Comparison of ENCODE assay signal across 8 mouse cellular contexts in genomic region chr15:97248296-97248695, GRCm38 (mm10). TPM values are rescaled to one million over a fixed set of nuclear protein-coding genes. Genes with fewer than 3 reads are reported as not detected.
A peak's percentile ranks its signal among the peaks of the same experiment; 100 is the strongest.
DNase-seq lines count a peak whose midpoint lies in the region; ATAC-seq and TF ChIP-seq lines count a peak whose summit lies in the region.

No protein-coding gene starts in this region.

- no peak for DNase-seq in cerebellum, adult 11 months
- no peak for DNase-seq in cerebellum, postnatal 36 days

- H3K4me3 ChIP-seq in E14TG2a.4 (replicated peaks; ENCODE audit: low read length) = peak overlapping the region; percentile 86; the same call in 1 of the 2 replicates
- H3K4me3 ChIP-seq in bone marrow, adult 2 months (replicated peaks; ENCODE audit: control insufficient read depth, low read depth, low read length) = peak overlapping the region; percentile 66
- H3K4me3 ChIP-seq in heart, embryonic 16.5 days (ENCODE audit: low read length) = peak overlapping the region; percentile 66
- H3K4me3 ChIP-seq in limb, embryonic 12.5 days (replicated peaks) = peak overlapping the region; percentile 85
- H3K4me3 ChIP-seq in midbrain, embryonic 15.5 days = peak overlapping the region; percentile 60

- no peak for TF ChIP-seq CTCF in E14TG2a.4 (conservative IDR thresholded peaks at IDR 0.05; ENCODE audit: low read length)
- no peak for TF ChIP-seq CTCF in bone marrow, adult 2 months (IDR thresholded peaks at IDR 0.05; ENCODE audit: control insufficient read depth, insufficient read depth, low read length)

- no peak for TF ChIP-seq POLR2A in bone marrow, adult 2 months (IDR thresholded peaks at IDR 0.05; ENCODE audit: borderline replicate concordance, control insufficient read depth, low read depth, low read length)

- H3K27me3 ChIP-seq in E14TG2a.4 (ENCODE audit: insufficient read depth, low read length) = peaks cover 37% of the 10 kb centered on the region
- H3K27me3 ChIP-seq in heart, embryonic 16.5 days (ENCODE audit: control insufficient read depth, insufficient read depth, low read length) = peaks cover 16% of the 10 kb centered on the region
- peaks cover 19% of the 10 kb centered on the region for H3K27me3 ChIP-seq in limb, embryonic 12.5 days
- H3K27me3 ChIP-seq in midbrain, embryonic 15.5 days (replicated peaks) = peaks cover 11% of the 10 kb centered on the region; the same call in 1 of the 2 replicates

- peak overlapping the region; percentile 72 for H3K4me2 ChIP-seq in heart, embryonic 16.5 days (ENCODE audit: low read depth, low read length)
- H3K4me2 ChIP-seq in limb, embryonic 12.5 days = peak overlapping the region; percentile 89
- peak overlapping the region; percentile 85 for H3K4me2 ChIP-seq in midbrain, embryonic 15.5 days

- no peak for ATAC-seq in heart, embryonic 16.5 days (replicated peaks; ENCODE audit: extremely low read depth, insufficient read depth, low FRiP score)
- no peak for ATAC-seq in limb, embryonic 12.5 days (ENCODE audit: insufficient number of reproducible peaks, insufficient read depth, low FRiP score, low TSS enrichment, low read depth)
- ATAC-seq in midbrain, embryonic 15.5 days (replicated peaks) = no peak
- ATAC-seq in cerebellum, adult (ENCODE audit: insufficient number of reproducible peaks, low FRiP score, low TSS enrichment) = no peak

- WGBS in bone marrow, adult 2 months = under 1% methylated on average over 8 of the region's 8 CpGs
- 24% methylated on average over 8 of the region's 8 CpGs for WGBS in heart, embryonic 16.5 days
- 48% methylated on average over 8 of the region's 8 CpGs for WGBS in limb, embryonic 12.5 days
- 50% methylated on average over 8 of the region's 8 CpGs for WGBS in midbrain, embryonic 15.5 days

- 0 out of 2 replicates have a peak, but pooled peaks cover 4% of the 10 kb centered on the region for H3K9me3 ChIP-seq in E14TG2a.4 (ENCODE audit: low read length)
- no peaks in the 10 kb centered on the region; the same call in 1 of the 2 replicates for H3K9me3 ChIP-seq in heart, embryonic 16.5 days (replicated peaks; ENCODE audit: control insufficient read depth, low read length)
- H3K9me3 ChIP-seq in limb, embryonic 12.5 days = no peaks in the 10 kb centered on the region
- H3K9me3 ChIP-seq in midbrain, embryonic 15.5 days = no peaks in the 10 kb centered on the region

- peak overlapping the region; percentile 88 for H3K9ac ChIP-seq in heart, embryonic 16.5 days (ENCODE audit: low read length)
- peak overlapping the region; percentile 91; the same call in 1 of the 2 replicates for H3K9ac ChIP-seq in limb, embryonic 12.5 days (replicated peaks)
- H3K9ac ChIP-seq in midbrain, embryonic 15.5 days = peak overlapping the region; percentile 81; the same call in 1 of the 2 replicates

- peaks cover 30% of the 10 kb centered on the region for H3K4me1 ChIP-seq in E14TG2a.4 (replicated peaks; ENCODE audit: low read depth, low read length)
- no peaks in the 10 kb centered on the region; the same call in 1 of the 2 replicates for H3K4me1 ChIP-seq in bone marrow, adult 2 months (ENCODE audit: control insufficient read depth, insufficient read depth, low read length)
- no peaks in the 10 kb centered on the region for H3K4me1 ChIP-seq in heart, embryonic 16.5 days (ENCODE audit: control insufficient read depth, insufficient read depth, low read length)
- peaks cover 8% of the 10 kb centered on the region; the same call in 1 of the 2 replicates for H3K4me1 ChIP-seq in limb, embryonic 12.5 days (replicated peaks)
- H3K4me1 ChIP-seq in midbrain, embryonic 15.5 days = peaks cover 38% of the 10 kb centered on the region

- H3K36me3 ChIP-seq in E14TG2a.4 (ENCODE audit: insufficient read depth, low read length) = no peaks in the 10 kb centered on the region
- H3K36me3 ChIP-seq in heart, embryonic 16.5 days (ENCODE audit: control insufficient read depth, insufficient read depth) = no peaks in the 10 kb centered on the region
- no peaks in the 10 kb centered on the region for H3K36me3 ChIP-seq in limb, embryonic 12.5 days
- H3K36me3 ChIP-seq in midbrain, embryonic 15.5 days (replicated peaks) = no peaks in the 10 kb centered on the region

- no peak overlapping the region for H3K27ac ChIP-seq in bone marrow, adult 2 months (ENCODE audit: control insufficient read depth, insufficient read depth, low read depth, low read length, poor library complexity)
- peak overlapping the region; percentile 80 for H3K27ac ChIP-seq in heart, embryonic 16.5 days (ENCODE audit: low read length)
- H3K27ac ChIP-seq in limb, embryonic 12.5 days = no peak overlapping the region
- H3K27ac ChIP-seq in midbrain, embryonic 15.5 days = 0 out of 2 replicates have a peak overlapping the region, but pooled peaks have one; percentile 83

RNA-seq across cellular contexts. Expression of gene Amigo2, which starts 1.2 kb away (rescaled TPM):
- 0.81 and 1.8 TPM in 2 replicates for polyA plus RNA-seq in bone marrow, adult 2 months (2011; ENCODE audit: insufficient read depth, insufficient read length, low replicate concordance, missing spikeins)
- polyA plus RNA-seq in heart, embryonic 16.5 days (2015; fragmentation: Nextera tagmentation; extraction: Ambion mirVana) = 4.0 and 4.1 TPM in 2 replicates
- polyA plus RNA-seq in limb, embryonic 12.5 days (2016; fragmentation: Nextera tagmentation; extraction: Ambion mirVana) = 5.5 TPM in 2 replicates
- polyA plus RNA-seq in midbrain, embryonic 15.5 days (2015; fragmentation: Nextera tagmentation; extraction: Ambion mirVana) = 17.2 and 18.3 TPM in 2 replicates

RNA-seq across cellular contexts. Expression of gene Pced1b, which starts 1.4 kb away (rescaled TPM):
- 13.6 and 19.7 TPM in 2 replicates for polyA plus RNA-seq in bone marrow, adult 2 months (2011; ENCODE audit: insufficient read depth, insufficient read length, low replicate concordance, missing spikeins)
- 2.1 and 2.7 TPM in 2 replicates for polyA plus RNA-seq in heart, embryonic 16.5 days (2015; fragmentation: Nextera tagmentation; extraction: Ambion mirVana)
- polyA plus RNA-seq in limb, embryonic 12.5 days (2016; fragmentation: Nextera tagmentation; extraction: Ambion mirVana) = 2.5 and 3.3 TPM in 2 replicates
- 5.7 and 6.2 TPM in 2 replicates for polyA plus RNA-seq in midbrain, embryonic 15.5 days (2015; fragmentation: Nextera tagmentation; extraction: Ambion mirVana)

Comparison
In these comparisons a context has a peak if more than half of its experiments do, and no peak if none do; other contexts are left out.
1. H3K27ac ChIP-seq: peak in heart, embryonic 16.5 days (single experiment) and midbrain, embryonic 15.5 days (single experiment); none in bone marrow, adult 2 months (single experiment) and limb, embryonic 12.5 days (single experiment).
2. Peak in every context shown above with its lines, with median percentiles within 50 percentile points of each other: H3K4me3 ChIP-seq, H3K4me2 ChIP-seq and H3K9ac ChIP-seq.